In genomic region chr7:99823045-99823663, GRCm38 (mm10) we compare ENCODE assay signal across 16 mouse cellular contexts. TPM values are rescaled to one million over a fixed set of nuclear protein-coding genes. Genes with fewer than 3 reads are reported as not detected.
DNase-seq lines count a peak whose midpoint lies in the region; ATAC-seq and TF ChIP-seq lines count a peak whose summit lies in the region.
"Had no signal": no experiment of that assay in that cellular context is flagged by ENCODE, and none has a peak within 500 bp of the region (broad histone marks: within the 10 kb centered on the region; RNA-seq: fewer than 3 reads in every experiment).

No protein-coding gene starts in this region.

- no peak for TF ChIP-seq CTCF in thymus, adult 2 months (IDR thresholded peaks at IDR 0.05; ENCODE audit: borderline replicate concordance, control insufficient read depth, extremely low read depth, insufficient read depth, low read length, poor library complexity)

- no peak for DNase-seq in thymus, adult 2 months
- DNase-seq in thymus, postnatal 10 days (ENCODE audit: low spot score in 2 of 2): no peak
- DNase-seq in urinary bladder, postnatal 4 days (ENCODE audit: low spot score in 2 of 2): no peak
- no peak for DNase-seq in forebrain, embryonic 11.5 days (ENCODE audit: low spot score)
- no peak for DNase-seq in urinary bladder, adult 18-20 months (ENCODE audit: low spot score in 2 of 2)
- DNase-seq: cerebellum, adult 11 months; cerebellum, postnatal 25 days; lung, adult 18-20 months; lung, postnatal 36 days had no signal

- H3K4me3 ChIP-seq in thymus, adult 2 months (ENCODE audit: control insufficient read depth, insufficient read depth, low read length): no peak overlapping the region
- 0 out of 2 replicates have a peak overlapping the region, but pooled peaks have one; percentile 6 for H3K4me3 ChIP-seq in liver, embryonic 15.5 days (replicated peaks)
- no peak overlapping the region for H3K4me3 ChIP-seq in forebrain, embryonic 11.5 days (ENCODE audit: low read depth, low read length)
- H3K4me3 ChIP-seq: embryonic facial prominence, embryonic 10.5 days; midbrain, embryonic 13.5 days had no signal

- H3K27me3 ChIP-seq in thymus, adult 2 months (ENCODE audit: control insufficient read depth, insufficient read depth, low read length): no peaks in the 10 kb centered on the region
- no peaks in the 10 kb centered on the region for H3K27me3 ChIP-seq in liver, embryonic 15.5 days
- no peaks in the 10 kb centered on the region for H3K27me3 ChIP-seq in forebrain, embryonic 11.5 days (ENCODE audit: control insufficient read depth, insufficient read depth, low read length)
- H3K27me3 ChIP-seq: midbrain, embryonic 13.5 days; Patski had no signal

- 83% methylated on average over 10 of the region's 10 CpGs for WGBS in thymus, adult 2 months
- WGBS in liver, embryonic 15.5 days (ENCODE audit: insufficient replicate concordance): 67% methylated on average over 10 of the region's 10 CpGs
- 84% methylated on average over 10 of the region's 10 CpGs for WGBS in forebrain, embryonic 11.5 days

- no peak for TF ChIP-seq POLR2A in thymus, adult 2 months (IDR thresholded peaks at IDR 0.05; ENCODE audit: control insufficient read depth, extremely low read depth, insufficient read depth, low read length, poor library complexity)

- peak overlapping the region; percentile 57; the same call in 1 of the 2 replicates for H3K9ac ChIP-seq in liver, embryonic 15.5 days
- no peak overlapping the region for H3K9ac ChIP-seq in forebrain, embryonic 11.5 days (ENCODE audit: low read length)
- H3K9ac ChIP-seq: midbrain, embryonic 13.5 days had no signal

- ATAC-seq in activated CD4-positive, CD25-positive, alpha-beta regulatory T cell, adult 4 months: peak; percentile 46
- no peak for ATAC-seq in liver, embryonic 15.5 days (ENCODE audit: insufficient read depth)
- ATAC-seq in forebrain, embryonic 11.5 days (replicated peaks; ENCODE audit: low FRiP score): no peak
- ATAC-seq: intestine, embryonic 16.5 days; midbrain, embryonic 13.5 days; Patski had no signal

- H3K4me1 ChIP-seq in thymus, adult 2 months (replicated peaks; ENCODE audit: control insufficient read depth, insufficient read depth, low read length): peaks cover 38% of the 10 kb centered on the region
- H3K4me1 ChIP-seq in liver, embryonic 15.5 days (replicated peaks): peaks cover 58% of the 10 kb centered on the region
- H3K4me1 ChIP-seq in forebrain, embryonic 11.5 days (replicated peaks; ENCODE audit: control insufficient read depth, insufficient read depth, low read length): no peaks in the 10 kb centered on the region

- no peaks in the 10 kb centered on the region for H3K36me3 ChIP-seq in thymus, adult 2 months (ENCODE audit: control insufficient read depth, insufficient read depth, low read length)
- H3K36me3 ChIP-seq in liver, embryonic 15.5 days (replicated peaks): peaks cover 24% of the 10 kb centered on the region
- no peaks in the 10 kb centered on the region for H3K36me3 ChIP-seq in forebrain, embryonic 11.5 days (ENCODE audit: control insufficient read depth, insufficient read depth, low read length)
- H3K36me3 ChIP-seq: embryonic facial prominence, embryonic 10.5 days; midbrain, embryonic 13.5 days had no signal

- peak overlapping the region; percentile 91 for H3K27ac ChIP-seq in thymus, adult 2 months (ENCODE audit: control insufficient read depth, insufficient read depth, low read length)
- peak overlapping the region; percentile 87 for H3K27ac ChIP-seq in liver, embryonic 15.5 days (replicated peaks)
- H3K27ac ChIP-seq in forebrain, embryonic 11.5 days (ENCODE audit: low read depth, low read length): no peak overlapping the region
- H3K27ac ChIP-seq: embryonic facial prominence, embryonic 10.5 days; midbrain, embryonic 13.5 days had no signal

- H3K4me2 ChIP-seq in liver, embryonic 15.5 days: peak overlapping the region; percentile 62
- H3K4me2 ChIP-seq in forebrain, embryonic 11.5 days (ENCODE audit: low read depth, low read length, severe bottlenecking): no peak overlapping the region
- H3K4me2 ChIP-seq: midbrain, embryonic 13.5 days had no signal

- H3K9me3 ChIP-seq in liver, embryonic 15.5 days (replicated peaks): no peaks in the 10 kb centered on the region
- H3K9me3 ChIP-seq in forebrain, embryonic 11.5 days (ENCODE audit: control insufficient read depth, low read length): no peaks in the 10 kb centered on the region
- H3K9me3 ChIP-seq: embryonic facial prominence, embryonic 10.5 days; midbrain, embryonic 13.5 days had no signal

RNA-seq across cellular contexts. Expression of gene Neu3, which starts 5.1 kb away (rescaled TPM):
- 32.1 and 49.1 TPM in 2 replicates for polyA plus RNA-seq in thymus, adult 2 months (2012; rRNA removed)
- 10 to 100 TPM; 24.2 to 29.1 TPM for polyA plus RNA-seq in activated CD4-positive, CD25-positive, alpha-beta regulatory T cell, adult 4 months (2017; shearing (Covaris generic))
- 4.9 and 5.4 TPM in 2 replicates for polyA plus RNA-seq in liver, embryonic 15.5 days (2015; fragmentation: Nextera tagmentation; extraction: Ambion mirVana)
- 1.2 and 2.3 TPM in 2 replicates for polyA plus RNA-seq in forebrain, embryonic 11.5 days (2014; fragmentation: Nextera tagmentation; extraction: Ambion mirVana)

RNA-seq across cellular contexts. Expression of gene Xrra1, which starts 35.8 kb away (rescaled TPM):
- 26.0 and 36.9 TPM in 2 replicates for polyA plus RNA-seq in thymus, adult 2 months (2012; rRNA removed)
- polyA plus RNA-seq in activated CD4-positive, CD25-positive, alpha-beta regulatory T cell, adult 4 months (2017; shearing (Covaris generic)): under 1 TPM; 0.32 to 0.34 TPM
- not detected in 2 replicates for polyA plus RNA-seq in liver, embryonic 15.5 days (2015; fragmentation: Nextera tagmentation; extraction: Ambion mirVana)
- polyA plus RNA-seq in forebrain, embryonic 11.5 days (2014; fragmentation: Nextera tagmentation; extraction: Ambion mirVana): 0.56 and 0.61 TPM in 2 replicates

RNA-seq across cellular contexts. Expression of gene Spcs2, which starts 40.1 kb away (rescaled TPM):
- 83.7 and 91.7 TPM in 2 replicates for polyA plus RNA-seq in thymus, adult 2 months (2012; rRNA removed)
- 100 to 1,000 TPM; 511 to 516 TPM for polyA plus RNA-seq in activated CD4-positive, CD25-positive, alpha-beta regulatory T cell, adult 4 months (2017; shearing (Covaris generic))
- 169 and 193 TPM in 2 replicates for polyA plus RNA-seq in liver, embryonic 15.5 days (2015; fragmentation: Nextera tagmentation; extraction: Ambion mirVana)
- 332 and 344 TPM in 2 replicates for polyA plus RNA-seq in forebrain, embryonic 11.5 days (2014; fragmentation: Nextera tagmentation; extraction: Ambion mirVana)

RNA-seq across cellular contexts. Expression of gene Olfr521, which starts 59.8 kb away (rescaled TPM):
- not detected in 2 replicates for polyA plus RNA-seq in thymus, adult 2 months (2012; rRNA removed)
- polyA plus RNA-seq in activated CD4-positive, CD25-positive, alpha-beta regulatory T cell, adult 4 months (2017; shearing (Covaris generic)): not detected
- polyA plus RNA-seq in liver, embryonic 15.5 days (2015; fragmentation: Nextera tagmentation; extraction: Ambion mirVana): not detected in 2 replicates
- not detected in 2 replicates for polyA plus RNA-seq in forebrain, embryonic 11.5 days (2014; fragmentation: Nextera tagmentation; extraction: Ambion mirVana)
- polyA plus RNA-seq: embryonic facial prominence, embryonic 10.5 days; hindbrain, embryonic 11.5 days; intestine, embryonic 16.5 days; midbrain, embryonic 13.5 days; Patski had no signal

Comparison
In these comparisons a context has a peak if more than half of its experiments do, and no peak if none do; other contexts are left out.
1. RNA of gene Xrra1, which starts 35.8 kb away (polyA plus RNA-seq): 26.0 to 36.9 TPM in thymus, adult 2 months; 0.56 to 0.61 TPM in forebrain, embryonic 11.5 days, 0.32 to 0.34 TPM in activated CD4-positive, CD25-positive, alpha-beta regulatory T cell, adult 4 months and not detected in liver, embryonic 15.5 days; every median in the first group is over 10 times any median in the second.